Comparison of ENCODE assay signal across 10 mouse cellular contexts in the genomic region with DNA sequence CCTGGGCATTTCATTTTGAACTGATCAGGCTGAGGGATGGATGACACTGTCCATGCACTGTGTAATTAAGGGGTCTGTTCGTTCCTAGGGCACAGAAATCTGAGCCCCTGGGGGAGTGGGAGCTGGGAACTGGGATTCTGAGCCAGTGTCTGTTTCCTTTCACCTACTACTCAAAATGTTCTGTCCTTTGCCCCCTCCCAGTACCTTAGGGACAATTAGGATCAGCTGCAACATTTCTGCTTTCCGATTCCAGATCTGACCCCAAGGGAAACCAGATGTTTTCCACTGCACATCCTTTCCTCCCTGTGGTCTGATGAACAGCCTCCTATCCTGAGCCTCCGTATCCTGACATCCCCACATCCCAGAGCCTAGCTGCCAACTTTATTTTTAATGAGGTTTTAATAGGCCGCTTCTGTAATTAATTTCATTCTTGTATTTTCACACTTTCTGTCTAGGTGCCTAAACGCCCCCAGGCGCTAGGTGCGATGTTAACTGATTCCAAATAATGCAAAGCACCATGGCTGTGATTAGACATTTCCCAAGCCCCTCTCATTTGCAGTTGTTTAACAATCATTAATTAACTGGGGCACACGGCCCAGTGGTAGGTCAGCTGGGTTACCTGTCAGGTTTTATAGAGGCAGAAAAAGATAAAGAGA. TPM values are rescaled to one million over a fixed set of nuclear protein-coding genes. Genes with fewer than 3 reads are reported as not detected.
DNase-seq lines count a peak whose midpoint lies in the region; ATAC-seq lines count a peak whose summit lies in the region.
"Had no signal": no experiment of that assay in that cellular context is flagged by ENCODE, and none has a peak within 500 bp of the region (broad histone marks: within the 10 kb centered on the region; RNA-seq: fewer than 3 reads in every experiment).

No protein-coding gene starts in this region.

- peaks cover 31% of the 10 kb centered on the region for H3K27me3 ChIP-seq in heart, embryonic 12.5 days (replicated peaks)
- H3K27me3 ChIP-seq in midbrain, embryonic 11.5 days (ENCODE audit: control insufficient read depth, insufficient read depth, low read length), result peaks cover 6% of the 10 kb centered on the region; the same call in 1 of the 2 replicates
- H3K27me3 ChIP-seq in midbrain, embryonic 16.5 days (ENCODE audit: control insufficient read depth, insufficient read depth, low read depth, low read length), result peaks cover 22% of the 10 kb centered on the region
- H3K27me3 ChIP-seq in forebrain, embryonic 15.5 days, result peaks cover 23% of the 10 kb centered on the region; the same call in 1 of the 2 replicates
- peaks cover 25% of the 10 kb centered on the region; the same call in 1 of the 2 replicates for H3K27me3 ChIP-seq in midbrain, embryonic 15.5 days (replicated peaks)

- no peak for DNase-seq in heart, postnatal 10 days
- no peak for DNase-seq in midbrain, embryonic 11.5 days (ENCODE audit: low spot score, missing footprints)
- DNase-seq in thymus, postnatal 4 days, result no peak
- no peak for DNase-seq in thymus, postnatal 25 days
- DNase-seq: adrenal gland, postnatal 25 days had no signal

- H3K9me3 ChIP-seq in heart, embryonic 12.5 days (replicated peaks), result no peaks in the 10 kb centered on the region
- H3K9me3 ChIP-seq in midbrain, embryonic 11.5 days (ENCODE audit: control insufficient read depth, low read length), result no peaks in the 10 kb centered on the region
- H3K9me3 ChIP-seq in midbrain, embryonic 16.5 days (replicated peaks; ENCODE audit: control insufficient read depth, low read length, poor library complexity, severe bottlenecking), result no peaks in the 10 kb centered on the region
- H3K9me3 ChIP-seq in forebrain, embryonic 15.5 days, result no peaks in the 10 kb centered on the region
- no peaks in the 10 kb centered on the region for H3K9me3 ChIP-seq in midbrain, embryonic 15.5 days

- intact Hi-C loops in heart, postnatal 10 days (cut with DNase I), result loop anchor here (5.0 kb wide), 1 partner anchor 138 kb away; a partner anchor contains a TSS

- H3K9ac ChIP-seq in heart, embryonic 12.5 days, result no peak overlapping the region
- no peak overlapping the region for H3K9ac ChIP-seq in midbrain, embryonic 11.5 days (ENCODE audit: low read length)
- no peak overlapping the region for H3K9ac ChIP-seq in midbrain, embryonic 16.5 days (ENCODE audit: low read depth, low read length)
- no peak overlapping the region for H3K9ac ChIP-seq in forebrain, embryonic 15.5 days (replicated peaks)
- H3K9ac ChIP-seq in midbrain, embryonic 15.5 days, result no peak overlapping the region

- H3K4me2 ChIP-seq in heart, embryonic 12.5 days, result peak overlapping the region; percentile 80; the same call in 1 of the 2 replicates
- peak overlapping the region; percentile 91; the same call in 1 of the 2 replicates for H3K4me2 ChIP-seq in midbrain, embryonic 11.5 days
- H3K4me2 ChIP-seq in midbrain, embryonic 16.5 days (ENCODE audit: low read length), result no peak overlapping the region
- peak overlapping the region; percentile 100 for H3K4me2 ChIP-seq in forebrain, embryonic 15.5 days (replicated peaks)
- H3K4me2 ChIP-seq in midbrain, embryonic 15.5 days, result 0 out of 2 replicates have a peak overlapping the region, but pooled peaks have one; percentile 99

- no peaks in the 10 kb centered on the region for H3K36me3 ChIP-seq in heart, embryonic 12.5 days
- no peaks in the 10 kb centered on the region for H3K36me3 ChIP-seq in midbrain, embryonic 11.5 days (ENCODE audit: control insufficient read depth, insufficient read depth, low read length)
- H3K36me3 ChIP-seq in midbrain, embryonic 16.5 days (ENCODE audit: control insufficient read depth, insufficient read depth, low read length), result no peaks in the 10 kb centered on the region
- no peaks in the 10 kb centered on the region for H3K36me3 ChIP-seq in forebrain, embryonic 15.5 days
- H3K36me3 ChIP-seq in midbrain, embryonic 15.5 days (replicated peaks), result no peaks in the 10 kb centered on the region

- WGBS in heart, embryonic 12.5 days, result 39% methylated on average over 8 of the region's 8 CpGs
- 37% methylated on average over 8 of the region's 8 CpGs for WGBS in midbrain, embryonic 11.5 days
- 34% methylated on average over 8 of the region's 8 CpGs for WGBS in midbrain, embryonic 16.5 days
- WGBS in forebrain, embryonic 15.5 days, result 24% methylated on average over 8 of the region's 8 CpGs
- WGBS in midbrain, embryonic 15.5 days, result 32% methylated on average over 8 of the region's 8 CpGs

- ATAC-seq in heart, embryonic 12.5 days (ENCODE audit: insufficient number of reproducible peaks, low FRiP score), result no peak
- ATAC-seq in midbrain, embryonic 11.5 days (ENCODE audit: low FRiP score), result no peak
- no peak for ATAC-seq in midbrain, embryonic 16.5 days
- no peak for ATAC-seq in forebrain, embryonic 15.5 days (replicated peaks)
- no peak for ATAC-seq in midbrain, embryonic 15.5 days (replicated peaks)

- H3K4me3 ChIP-seq in heart, embryonic 12.5 days, result no peak overlapping the region
- H3K4me3 ChIP-seq in midbrain, embryonic 11.5 days (ENCODE audit: low read depth, low read length), result no peak overlapping the region
- H3K4me3 ChIP-seq in midbrain, embryonic 16.5 days (ENCODE audit: low read depth, low read length), result no peak overlapping the region
- H3K4me3 ChIP-seq in forebrain, embryonic 15.5 days, result no peak overlapping the region
- H3K4me3 ChIP-seq in midbrain, embryonic 15.5 days, result no peak overlapping the region
- H3K4me3 ChIP-seq: myocyte had no signal

- peaks cover 46% of the 10 kb centered on the region for H3K4me1 ChIP-seq in heart, embryonic 12.5 days (replicated peaks)
- H3K4me1 ChIP-seq in midbrain, embryonic 11.5 days (ENCODE audit: control insufficient read depth, insufficient read depth, low read length), result peaks cover 26% of the 10 kb centered on the region
- peaks cover 27% of the 10 kb centered on the region for H3K4me1 ChIP-seq in midbrain, embryonic 16.5 days (ENCODE audit: control insufficient read depth, insufficient read depth, low read length)
- H3K4me1 ChIP-seq in forebrain, embryonic 15.5 days, result peaks cover 36% of the 10 kb centered on the region
- peaks cover 28% of the 10 kb centered on the region for H3K4me1 ChIP-seq in midbrain, embryonic 15.5 days

- H3K27ac ChIP-seq in heart, embryonic 12.5 days (ENCODE audit: poor library complexity, severe bottlenecking), result no peak overlapping the region
- H3K27ac ChIP-seq in midbrain, embryonic 11.5 days (ENCODE audit: low read depth, low read length), result no peak overlapping the region
- H3K27ac ChIP-seq in midbrain, embryonic 16.5 days (ENCODE audit: low read length), result no peak overlapping the region
- H3K27ac ChIP-seq in forebrain, embryonic 15.5 days (replicated peaks), result no peak overlapping the region
- no peak overlapping the region for H3K27ac ChIP-seq in midbrain, embryonic 15.5 days

RNA-seq across cellular contexts. Expression of a gene that starts 0.9 kb away (rescaled TPM):
- polyA plus RNA-seq in heart, embryonic 12.5 days (2016; fragmentation: Nextera tagmentation; extraction: Ambion mirVana), result 30.4 and 31.9 TPM in 2 replicates
- total RNA-seq in heart, postnatal 10 days (2021), result 100 to 1,000 TPM; 102 to 119 TPM
- 20.9 and 24.3 TPM in 2 replicates for polyA plus RNA-seq in midbrain, embryonic 11.5 days (2014; fragmentation: Nextera tagmentation; extraction: Ambion mirVana)
- 9.7 and 17.5 TPM in 2 replicates for polyA plus RNA-seq in midbrain, embryonic 16.5 days (2015; fragmentation: Nextera tagmentation; extraction: Ambion mirVana)
- 19.8 and 22.9 TPM in 2 replicates for polyA plus RNA-seq in forebrain, embryonic 15.5 days (2015; fragmentation: Nextera tagmentation; extraction: Ambion mirVana)
- 12.2 and 15.4 TPM in 2 replicates for polyA plus RNA-seq in midbrain, embryonic 15.5 days (2015; fragmentation: Nextera tagmentation; extraction: Ambion mirVana)

RNA-seq across cellular contexts. Expression of a gene that starts 9.9 kb away (rescaled TPM):
- polyA plus RNA-seq in heart, embryonic 12.5 days (2016; fragmentation: Nextera tagmentation; extraction: Ambion mirVana), result 73.9 and 74.2 TPM in 2 replicates
- 10 to 100 TPM; 64.2 to 64.5 TPM for total RNA-seq in heart, postnatal 10 days (2021)
- polyA plus RNA-seq in midbrain, embryonic 11.5 days (2014; fragmentation: Nextera tagmentation; extraction: Ambion mirVana), result 85.7 and 86.6 TPM in 2 replicates
- polyA plus RNA-seq in midbrain, embryonic 16.5 days (2015; fragmentation: Nextera tagmentation; extraction: Ambion mirVana), result 73.0 and 74.4 TPM in 2 replicates
- 78.0 and 79.0 TPM in 2 replicates for polyA plus RNA-seq in forebrain, embryonic 15.5 days (2015; fragmentation: Nextera tagmentation; extraction: Ambion mirVana)
- 76.0 and 76.1 TPM in 2 replicates for polyA plus RNA-seq in midbrain, embryonic 15.5 days (2015; fragmentation: Nextera tagmentation; extraction: Ambion mirVana)

RNA-seq across cellular contexts. Expression of a gene that starts 18.1 kb away (rescaled TPM):
- 7.5 and 7.7 TPM in 2 replicates for polyA plus RNA-seq in heart, embryonic 12.5 days (2016; fragmentation: Nextera tagmentation; extraction: Ambion mirVana)
- 1 to 10 TPM; 5.4 to 6.7 TPM for total RNA-seq in heart, postnatal 10 days (2021)
- polyA plus RNA-seq in midbrain, embryonic 11.5 days (2014; fragmentation: Nextera tagmentation; extraction: Ambion mirVana), result 7.9 and 8.2 TPM in 2 replicates
- 18.1 and 18.4 TPM in 2 replicates for polyA plus RNA-seq in midbrain, embryonic 16.5 days (2015; fragmentation: Nextera tagmentation; extraction: Ambion mirVana)
- 12.7 and 14.5 TPM in 2 replicates for polyA plus RNA-seq in forebrain, embryonic 15.5 days (2015; fragmentation: Nextera tagmentation; extraction: Ambion mirVana)
- 18.1 and 18.8 TPM in 2 replicates for polyA plus RNA-seq in midbrain, embryonic 15.5 days (2015; fragmentation: Nextera tagmentation; extraction: Ambion mirVana)

RNA-seq across cellular contexts. Expression of a gene that starts 52.2 kb away (rescaled TPM):
- polyA plus RNA-seq in heart, embryonic 12.5 days (2016; fragmentation: Nextera tagmentation; extraction: Ambion mirVana), result 18.2 and 22.3 TPM in 2 replicates
- total RNA-seq in heart, postnatal 10 days (2021), result 10 to 100 TPM; 19.1 to 23.8 TPM
- 34.6 and 38.8 TPM in 2 replicates for polyA plus RNA-seq in midbrain, embryonic 11.5 days (2014; fragmentation: Nextera tagmentation; extraction: Ambion mirVana)
- polyA plus RNA-seq in midbrain, embryonic 16.5 days (2015; fragmentation: Nextera tagmentation; extraction: Ambion mirVana), result 38.3 and 39.2 TPM in 2 replicates
- polyA plus RNA-seq in forebrain, embryonic 15.5 days (2015; fragmentation: Nextera tagmentation; extraction: Ambion mirVana), result 36.1 and 36.9 TPM in 2 replicates
- 37.2 and 43.6 TPM in 2 replicates for polyA plus RNA-seq in midbrain, embryonic 15.5 days (2015; fragmentation: Nextera tagmentation; extraction: Ambion mirVana)

RNA-seq across cellular contexts. Expression of a gene that starts 52.2 kb away (rescaled TPM):
- 1.2 and 2.5 TPM in 2 replicates for polyA plus RNA-seq in heart, embryonic 12.5 days (2016; fragmentation: Nextera tagmentation; extraction: Ambion mirVana)
- total RNA-seq in heart, postnatal 10 days (2021), result 1 to 10 TPM; 3.9 to 7.6 TPM
- polyA plus RNA-seq in midbrain, embryonic 11.5 days (2014; fragmentation: Nextera tagmentation; extraction: Ambion mirVana), result 1.7 and 1.9 TPM in 2 replicates
- 2.7 and 2.9 TPM in 2 replicates for polyA plus RNA-seq in midbrain, embryonic 16.5 days (2015; fragmentation: Nextera tagmentation; extraction: Ambion mirVana)
- polyA plus RNA-seq in forebrain, embryonic 15.5 days (2015; fragmentation: Nextera tagmentation; extraction: Ambion mirVana), result 2.0 and 2.8 TPM in 2 replicates
- 2.7 and 3.0 TPM in 2 replicates for polyA plus RNA-seq in midbrain, embryonic 15.5 days (2015; fragmentation: Nextera tagmentation; extraction: Ambion mirVana)
